Mouse (Mus musculus) bone marrow, adult 2 months (tissue): ENCODE measurements around the gene Pcbp3.

Source experiments
- CTCF ChIP-seq: fragments of 200-500 bp; IDR thresholded peaks from 2 replicates; pipeline ENCODE4 v1.5.1; 2011; ENCODE audit warnings: low read length, control low read depth; ENCODE audit not compliant: control insufficient read depth, insufficient read depth
- POLR2A ChIP-seq: fragments of 200-500 bp; IDR thresholded peaks from 2 replicates; pipeline ENCODE4 v1.6.1; 2011; ENCODE audit warnings: low read depth, mild to moderate bottlenecking, control low read depth, low read length, borderline replicate concordance; ENCODE audit not compliant: control insufficient read depth

GRCm38 (mm10) chr10:76712500-76712899, 249.2 kb downstream of the Pcbp3 start:
- TF ChIP-seq POLR2A (no peak), CTCF (no peak)
